Mouse (Mus musculus) MEL (cell line): ENCODE measurements around the gene Dpm2.

Experiments used
- CHD1 ChIP-seq: IDR thresholded peaks from 2 replicates; pipeline ENCODE4 v1.6.1; 2012; ENCODE audit warnings: low read depth, mild to moderate bottlenecking, inconsistent platforms, low read length, improper control_type of control experiment
- CTCF ChIP-seq, 3 experiments: IDR thresholded peaks in 2 of 3; conservative IDR thresholded peaks in 1 of 3; 2 replicates each; pipeline ENCODE4 v1.5.1; 2011 to 2012; ENCODE audit warnings: low read length in 3 of 3, low read depth in 2 of 3, mild to moderate bottlenecking in 2 of 3, improper control_type of control experiment in 1 of 3, inconsistent platforms in 1 of 3, mixed read lengths in 1 of 3, moderate library complexity in 1 of 3; ENCODE audit not compliant: control insufficient read depth in 1 of 3, insufficient read depth in 1 of 3, poor library complexity in 1 of 3, severe bottlenecking in 1 of 3
- E2F4 ChIP-seq: IDR thresholded peaks from 2 replicates; pipeline ENCODE4 v1.6.1; 2011; ENCODE audit warnings: low read depth, low read length, improper control_type of control experiment, borderline replicate concordance
- GABPA ChIP-seq: IDR thresholded peaks from 2 replicates; pipeline ENCODE4 v1.6.1; 2012; ENCODE audit warnings: low read depth, mild to moderate bottlenecking, inconsistent platforms, low read length, improper control_type of control experiment, moderate library complexity
- GATA1 ChIP-seq: IDR thresholded peaks from 2 replicates; pipeline ENCODE4 v1.6.1; 2011; ENCODE audit warnings: low read depth, low read length, improper control_type of control experiment
- HCFC1 ChIP-seq: IDR thresholded peaks from 2 replicates; pipeline ENCODE4 v1.6.1; 2012; ENCODE audit warnings: low read depth, mild to moderate bottlenecking, inconsistent platforms, low read length, improper control_type of control experiment, moderate library complexity
- JUND ChIP-seq: IDR thresholded peaks from 2 replicates; pipeline ENCODE4 v1.6.1; 2011; ENCODE audit warnings: low read depth, mild to moderate bottlenecking, improper control_type of control experiment, low read length
- NRF1 ChIP-seq: IDR thresholded peaks from 2 replicates; pipeline ENCODE4 v1.6.1; 2014; ENCODE audit warnings: low read depth, mild to moderate bottlenecking, inconsistent platforms, low read length, improper control_type of control experiment, moderate library complexity; ENCODE audit not compliant: poor library complexity, insufficient read depth, severe bottlenecking
- POLR2A ChIP-seq, 2 experiments: IDR thresholded peaks; 2 replicates each; pipeline ENCODE4 v1.6.1; 2011 to 2012; ENCODE audit warnings: low read length in 2 of 2, mild to moderate bottlenecking in 2 of 2, control low read depth in 1 of 2, improper control_type of control experiment in 1 of 2, low read depth in 1 of 2, moderate library complexity in 1 of 2; ENCODE audit not compliant: control insufficient read depth in 1 of 2, insufficient read depth in 1 of 2, poor library complexity in 1 of 2
- POLR2AphosphoS5 ChIP-seq: IDR thresholded peaks from 2 replicates; pipeline ENCODE4 v1.6.1; 2012; ENCODE audit warnings: low read depth, borderline replicate concordance, mild to moderate bottlenecking, inconsistent platforms, low read length, moderate library complexity, mixed read lengths
- RCOR1 ChIP-seq: IDR thresholded peaks from 2 replicates; pipeline ENCODE4 v1.6.1; 2012; ENCODE audit warnings: low read depth, mild to moderate bottlenecking, inconsistent platforms, low read length, improper control_type of control experiment
- TBP ChIP-seq: IDR thresholded peaks from 2 replicates; pipeline ENCODE4 v1.8.0; 2011; ENCODE audit warnings: low read depth, low read length, improper control_type of control experiment
- USF2 ChIP-seq, 2 experiments: IDR thresholded peaks; 2 replicates each; pipeline ENCODE4 v1.6.1; 2011 to 2012; ENCODE audit warnings: improper control_type of control experiment in 2 of 2, low read length in 2 of 2, borderline replicate concordance in 1 of 2, inconsistent platforms in 1 of 2, low read depth in 1 of 2, mild to moderate bottlenecking in 1 of 2; ENCODE audit not compliant: insufficient read depth in 1 of 2
- ZC3H11A ChIP-seq: IDR thresholded peaks from 2 replicates; pipeline ENCODE4 v1.6.1; 2012; ENCODE audit warnings: low read depth, mild to moderate bottlenecking, inconsistent platforms, low read length, improper control_type of control experiment

DNA sequence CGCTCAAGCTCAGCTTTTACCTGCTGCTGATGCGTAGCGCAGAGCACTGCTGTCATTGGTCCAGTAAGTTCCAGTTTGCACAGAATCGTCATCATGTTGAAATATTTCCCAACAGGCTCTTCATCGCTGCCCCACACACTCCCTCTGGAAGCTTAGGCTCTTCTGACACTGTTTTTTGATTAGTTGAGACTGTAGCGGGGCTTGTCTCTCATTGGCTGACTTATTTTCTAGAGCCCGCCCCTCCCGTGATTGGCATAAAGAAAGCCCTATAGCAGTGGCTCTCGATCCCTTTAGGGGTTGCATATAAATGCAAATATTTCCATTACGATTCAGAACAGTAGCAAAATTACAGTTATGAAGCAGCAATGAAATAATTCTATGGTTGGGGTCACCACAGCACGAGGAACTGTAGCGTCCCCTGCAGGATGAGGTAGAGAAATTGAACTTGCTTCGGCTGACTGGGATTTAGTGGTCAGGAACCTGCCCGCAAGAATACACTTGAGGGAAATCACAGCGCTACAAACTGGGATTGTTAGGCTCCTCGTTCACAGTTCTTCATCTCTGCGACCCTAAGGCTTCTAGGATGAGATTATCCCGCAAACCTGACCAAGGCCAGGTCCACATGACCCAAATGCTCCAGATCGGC lies 10.9 kb downstream of the Dpm2 start:
- TF ChIP-seq RCOR1 (peak; percentile 59; the same call in 1 of the 2 replicates), GABPA (no peak), CTCF (IDR thresholded peaks at IDR 0.05 in 2 of 3, conservative IDR thresholded peaks at IDR 0.05 in 1 of 3; ENCODE audit: control insufficient read depth in 1 of 3, insufficient read depth in 1 of 3, low read depth in 2 of 3, low read length in 3 of 3, poor library complexity in 1 of 3, severe bottlenecking in 1 of 3) (peak in 2 of 3 experiments; percentile 28 to 43; a peak in 4 of 6 replicates), ZC3H11A (no peak), JUND (no peak), POLR2A (IDR thresholded peaks at IDR 0.05; ENCODE audit: control insufficient read depth in 1 of 2, insufficient read depth in 1 of 2, low read depth in 1 of 2, low read length in 2 of 2, poor library complexity in 1 of 2) (peak in 1 of 2 experiments; percentile 51; a peak in 2 of 4 replicates), GATA1 (no peak), TBP (peak; percentile 59; the same call in 1 of the 2 replicates), POLR2AphosphoS5 (no peak), E2F4 (no peak), CHD1 (no peak), USF2 (IDR thresholded peaks at IDR 0.05; ENCODE audit: borderline replicate concordance in 1 of 2, insufficient read depth in 1 of 2, low read depth in 1 of 2, low read length in 2 of 2) (no peak), HCFC1 (0 out of 2 replicates have a peak, but pooled peaks have one; percentile 18), NRF1 (no peak)
